Mouse (Mus musculus) limb, embryonic 10.5 days (tissue): ENCODE results near the gene Ripor2. TPM values are rescaled to one million over a fixed set of nuclear protein-coding genes. Genes with fewer than 3 reads are reported as not detected.
"Not testable (repeated sequence)": the region's sequence is repeated elsewhere in the genome, so short reads cannot be mapped to it uniquely, and the experiment has no call there.

Source experiments
- DNase-seq: peaks from one replicate; pipeline ENCODE4 v3.0.0-alpha.2; 2017; ENCODE audit warnings: low spot score
- H3K27ac ChIP-seq: fragments of 300-500 bp; sonication (generic); 2 replicates; pipeline ENCODE4 v1.5.1; 2016; ENCODE audit warnings: mild to moderate bottlenecking
- H3K27me3 ChIP-seq: fragments of 300-500 bp; sonication (generic); 2 replicates; pipeline ENCODE4 v1.6.1; 2016; ENCODE audit warnings: low read depth, mild to moderate bottlenecking; ENCODE audit not compliant: poor library complexity, severe bottlenecking
- H3K36me3 ChIP-seq: fragments of 300-500 bp; sonication (generic); 2 replicates; pipeline ENCODE4 v1.6.1; 2016; ENCODE audit warnings: mild to moderate bottlenecking, moderate library complexity
- H3K4me1 ChIP-seq: fragments of 300-500 bp; sonication (generic); 2 replicates; pipeline ENCODE4 v1.6.1; 2016
- H3K4me3 ChIP-seq: fragments of 300-500 bp; sonication (generic); 2 replicates; pipeline ENCODE4 v1.5.1; 2016; ENCODE audit warnings: mild to moderate bottlenecking, moderate library complexity
- H3K9me3 ChIP-seq: fragments of 300-500 bp; sonication (generic); replicated peaks from 2 replicates; pipeline ENCODE4 v1.6.1; 2016; ENCODE audit warnings: mild to moderate bottlenecking
- WGBS: fragments of 180-500 bp; shearing (Covaris S2); methylation state at CpG from one replicate; pipeline ENCODE4 v1.1.7; 2016; 5-methylcytosine and 5-hydroxymethylcytosine counted together
- polyA plus RNA-seq: library from polyadenylated mRNA; unstranded; fragments of >200 nt; fragmentation: Nextera tagmentation; extraction: Ambion mirVana; gene quantifications from 2 replicates; pipeline ENCODE4 v1.2.1, GENCODE M21; 2016

The Ripor2 gene
- polyA plus RNA-seq, 1 experiment from 2014 or later, result 0.90 TPM

DNA sequence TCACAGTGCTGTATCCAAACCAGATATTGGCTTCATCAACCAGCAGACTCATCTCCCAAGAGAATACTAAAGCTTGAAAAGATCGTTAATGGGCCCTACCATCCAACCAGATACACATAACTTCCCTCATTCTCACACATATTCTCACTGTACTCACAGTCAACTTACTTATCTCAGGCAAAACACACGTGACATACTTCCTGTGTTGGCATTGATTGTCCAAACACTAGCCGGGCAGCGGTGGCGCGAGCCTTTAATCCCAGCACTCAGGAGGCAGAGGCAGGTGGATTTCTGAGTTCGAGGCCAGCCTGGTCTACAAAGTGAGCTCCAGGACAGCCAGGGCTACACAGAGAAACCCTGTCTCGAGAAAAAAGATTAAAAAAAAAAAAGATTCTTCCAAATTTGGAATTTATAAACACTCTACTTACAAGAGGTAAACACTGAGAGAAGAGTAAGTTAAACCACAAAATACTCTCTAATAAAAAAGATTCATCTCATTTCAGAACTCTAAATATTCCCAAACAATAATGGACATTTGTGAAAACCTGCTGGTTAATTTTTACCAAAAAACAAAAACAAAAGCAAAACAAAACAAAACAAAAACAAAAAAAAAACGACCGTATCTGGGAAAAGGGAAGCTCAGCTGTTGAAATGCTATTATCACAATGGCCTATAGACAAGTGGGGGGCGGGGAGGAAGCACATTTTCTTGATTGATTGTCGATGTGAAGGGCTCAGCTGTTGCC lies 176.0 kb downstream of the Ripor2 start:
- Histone ChIP-seq H3K36me3 (peaks cover 70% of the 10 kb centered on the region), H3K27ac (no peak overlapping the region), H3K9me3 (no peaks in the 10 kb centered on the region), H3K4me1 (peaks cover 14% of the 10 kb centered on the region), H3K4me3 (no peak overlapping the region), H3K27me3 (no peaks in the 10 kb centered on the region)
- DNase-seq, result no peak
- 93% methylated on average over 12 of the region's 12 CpGs for WGBS

DNA sequence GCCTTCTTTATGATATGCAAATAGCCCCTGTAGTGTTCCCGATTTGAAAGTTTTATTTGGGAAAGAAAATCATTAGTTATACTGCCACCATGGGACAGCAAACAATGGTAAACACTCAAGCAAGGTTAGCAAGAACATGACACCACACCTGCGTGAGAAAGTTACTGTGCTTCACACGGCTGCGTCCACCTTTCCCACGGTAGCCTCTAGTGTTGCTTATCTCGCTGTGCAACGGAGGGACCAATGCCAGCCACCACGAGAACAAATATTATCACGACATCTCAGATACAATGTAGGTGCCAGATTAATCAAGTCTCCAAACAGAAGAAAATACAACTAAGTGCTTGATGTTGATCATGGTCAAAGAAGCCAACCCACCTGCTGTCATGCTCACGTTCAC lies 177.5 kb downstream of the Ripor2 start:
- 93% methylated on average over 10 of the region's 10 CpGs for WGBS
- no peak for DNase-seq
- no peaks in the 10 kb centered on the region for H3K27me3 ChIP-seq
- H3K36me3 ChIP-seq, result peaks cover 56% of the 10 kb centered on the region
- no peak overlapping the region for H3K4me3 ChIP-seq
- H3K27ac ChIP-seq, result no peak overlapping the region
- peaks cover 14% of the 10 kb centered on the region for H3K4me1 ChIP-seq
- no peaks in the 10 kb centered on the region for H3K9me3 ChIP-seq

DNA sequence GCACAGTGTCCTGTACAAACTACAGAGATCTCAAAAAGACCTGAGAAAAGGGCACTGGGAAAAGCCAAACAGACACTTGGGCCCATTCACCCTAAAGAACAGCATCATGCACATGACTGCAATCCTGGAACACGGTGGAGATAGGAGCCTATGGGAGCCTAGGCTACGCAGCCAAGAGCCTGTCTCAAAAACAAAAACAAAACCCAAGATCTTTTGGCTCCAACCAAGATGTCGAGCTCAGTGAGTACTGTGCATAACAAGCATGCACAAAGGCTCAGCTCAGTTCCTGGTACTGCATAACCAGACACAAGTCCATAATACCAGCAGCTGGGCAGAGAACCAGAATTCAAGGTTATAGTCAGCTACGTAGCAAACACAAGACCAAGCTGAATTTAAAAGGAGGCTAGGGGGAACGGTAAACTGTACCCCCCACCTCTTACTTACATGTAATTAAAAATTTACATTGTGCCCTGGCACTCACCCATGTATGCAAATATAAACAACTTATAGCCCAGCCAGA lies 178.4 kb downstream of the Ripor2 start:
- H3K36me3 ChIP-seq, result peaks cover 46% of the 10 kb centered on the region
- H3K27me3 ChIP-seq, result no peaks in the 10 kb centered on the region
- peaks cover 14% of the 10 kb centered on the region for H3K4me1 ChIP-seq
- 86% methylated on average over 5 of the region's 5 CpGs for WGBS
- peak overlapping the region; percentile 97; the same call in 1 of the 2 replicates for H3K27ac ChIP-seq
- DNase-seq, result no peak
- H3K9me3 ChIP-seq, result no peaks in the 10 kb centered on the region
- peak overlapping the region; percentile 75 for H3K4me3 ChIP-seq

GRCm38 (mm10) chr13:24761083-24761402 lies 179.1 kb downstream of the Ripor2 start:
- WGBS, result 8% methylated on average over 10 of the region's 10 CpGs
- Histone ChIP-seq H3K27me3 (no peaks in the 10 kb centered on the region), H3K4me3 (peak overlapping the region; percentile 75), H3K4me1 (peaks cover 14% of the 10 kb centered on the region), H3K36me3 (peaks cover 40% of the 10 kb centered on the region), H3K9me3 (no peaks in the 10 kb centered on the region), H3K27ac (peak overlapping the region; percentile 97)
- no peak for DNase-seq

DNA sequence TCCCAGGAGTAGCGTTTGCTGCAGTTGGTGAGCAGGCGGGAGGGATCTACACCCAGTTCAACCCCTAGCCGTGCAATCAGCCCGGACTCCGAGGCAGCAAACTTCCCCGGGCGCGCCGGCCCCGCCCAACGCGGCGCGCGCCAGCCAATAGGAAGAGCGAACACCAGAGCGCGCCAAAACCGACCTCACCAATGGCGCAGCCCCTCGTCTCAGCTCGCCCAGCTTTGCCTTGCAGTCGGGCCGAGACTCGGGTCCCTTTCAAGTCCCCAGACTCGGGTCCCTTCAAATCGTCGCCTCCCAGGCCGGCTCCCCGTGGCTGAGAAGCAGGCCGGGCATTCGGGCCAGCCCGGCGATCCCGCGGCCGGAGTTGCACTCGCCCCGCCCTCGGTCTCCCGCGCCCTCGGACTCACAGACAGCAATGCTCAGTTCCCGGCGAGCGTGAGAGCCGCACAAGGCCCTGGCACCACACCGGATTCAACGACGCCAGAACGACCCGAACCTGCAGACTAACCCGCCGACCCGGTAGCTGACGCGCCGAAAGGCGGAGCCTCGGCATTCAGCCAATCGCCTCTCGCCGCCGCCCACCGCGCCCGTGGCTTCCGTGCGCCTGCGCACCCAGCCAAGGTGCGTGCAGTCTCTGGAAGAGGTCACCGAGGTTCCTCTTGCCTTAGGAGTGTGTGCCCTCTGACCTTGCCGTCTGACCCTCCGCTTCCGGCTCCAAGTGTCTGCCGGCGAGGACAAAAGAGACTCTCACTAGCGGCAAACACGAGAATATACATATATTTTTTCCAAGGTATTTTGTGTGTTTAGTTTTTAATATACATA lies 179.6 kb downstream of the Ripor2 start, which contains the start of gene Gmnn:
Gmnn (minus strand) TSS at position 521 of the 825 bp plus-strand sequence.
- under 1% methylated on average over 73 of the region's 79 CpGs for WGBS
- Histone ChIP-seq H3K4me1 (peaks cover 14% of the 10 kb centered on the region), H3K36me3 (peaks cover 34% of the 10 kb centered on the region), H3K4me3 (peak within 1 kb of the TSS; percentile 75), H3K27me3 (no peaks in the 10 kb centered on the region), H3K27ac (peak within 1 kb of the TSS; percentile 97), H3K9me3 (no peaks in the 10 kb centered on the region)
- peak; percentile 93 for DNase-seq

DNA sequence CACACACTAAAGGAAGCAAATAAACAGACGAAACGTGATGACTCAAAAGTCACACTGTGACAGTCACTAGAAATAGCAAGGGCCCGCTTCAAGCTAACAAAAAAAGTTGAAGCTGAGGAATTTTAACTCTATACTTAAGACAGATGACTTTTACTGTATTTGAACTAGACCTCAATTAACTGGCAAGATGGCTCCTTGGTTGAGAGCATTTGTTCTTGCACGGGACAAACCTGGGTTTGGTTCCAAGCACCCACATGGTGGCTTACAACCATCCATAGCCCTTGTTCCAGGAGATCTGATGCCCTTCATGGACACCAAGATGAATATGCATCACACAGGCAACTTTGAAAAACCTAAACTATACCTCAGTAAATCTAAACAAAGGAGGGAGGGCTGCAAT lies 180.3 kb downstream of the Ripor2 start:
- Histone ChIP-seq H3K9me3 (no peaks in the 10 kb centered on the region), H3K4me1 (peaks cover 14% of the 10 kb centered on the region), H3K27me3 (no peaks in the 10 kb centered on the region), H3K36me3 (peaks cover 28% of the 10 kb centered on the region), H3K27ac (peak overlapping the region; percentile 97), H3K4me3 (peak overlapping the region; percentile 75)
- WGBS, result 48% methylated on average over 4 of the region's 4 CpGs
- no peak for DNase-seq

DNA sequence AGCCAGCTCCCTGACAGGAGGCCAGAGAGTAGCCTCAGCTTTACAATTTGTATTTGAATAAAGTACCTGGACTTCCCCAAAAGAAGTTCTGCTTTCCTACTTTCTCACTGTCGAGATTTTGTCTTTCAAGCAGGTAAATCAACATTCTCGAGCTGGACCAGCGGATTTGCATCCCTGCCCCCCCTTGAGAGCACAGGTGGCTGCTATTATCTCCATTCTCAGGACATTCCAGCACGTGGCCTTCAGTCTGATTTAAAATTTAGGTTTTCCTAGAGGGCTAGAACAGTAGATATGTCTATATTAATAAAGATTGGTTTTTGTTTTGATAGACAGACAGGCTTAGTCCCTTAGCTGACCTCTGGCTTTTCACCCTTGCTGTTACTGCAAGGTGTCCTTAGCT lies 185.8 kb downstream of the Ripor2 start:
- H3K9me3 ChIP-seq, DNase-seq, H3K36me3 ChIP-seq, H3K4me1 ChIP-seq, H3K4me3 ChIP-seq, H3K27me3 ChIP-seq, H3K27ac ChIP-seq: not testable (repeated sequence)
- WGBS, result 78% methylated on average over 4 of the region's 4 CpGs

- H3K27me3 ChIP-seq, H3K36me3 ChIP-seq, H3K9me3 ChIP-seq, H3K27ac ChIP-seq, DNase-seq, H3K4me3 ChIP-seq, H3K4me1 ChIP-seq: not testable (repeated sequence)
- 92% methylated on average over 10 of the region's 10 CpGs for WGBS
These were observed 189.5 kb downstream of the Ripor2 start for GRCm38 (mm10) chr13:24771482-24771881.

- Histone ChIP-seq H3K4me3 (no peak overlapping the region), H3K36me3 (no peaks in the 10 kb centered on the region), H3K27ac (no peak overlapping the region), H3K27me3 (no peaks in the 10 kb centered on the region), H3K4me1 (no peaks in the 10 kb centered on the region), H3K9me3 (no peaks in the 10 kb centered on the region)
- WGBS, result 59% methylated on average over 6 of the region's 7 CpGs
- DNase-seq, result peak; percentile 37
These were observed 194.3 kb downstream of the Ripor2 start for GRCm38 (mm10) chr13:24776146-24776844.

- Histone ChIP-seq H3K27ac (no peak overlapping the region), H3K4me1 (no peaks in the 10 kb centered on the region), H3K36me3 (no peaks in the 10 kb centered on the region), H3K9me3 (no peaks in the 10 kb centered on the region), H3K4me3 (no peak overlapping the region), H3K27me3 (no peaks in the 10 kb centered on the region)
- 87% methylated on average over 2 of the region's 2 CpGs for WGBS
- DNase-seq, result no peak
These were observed 196.0 kb downstream of the Ripor2 start for GRCm38 (mm10) chr13:24778026-24778425.

DNA sequence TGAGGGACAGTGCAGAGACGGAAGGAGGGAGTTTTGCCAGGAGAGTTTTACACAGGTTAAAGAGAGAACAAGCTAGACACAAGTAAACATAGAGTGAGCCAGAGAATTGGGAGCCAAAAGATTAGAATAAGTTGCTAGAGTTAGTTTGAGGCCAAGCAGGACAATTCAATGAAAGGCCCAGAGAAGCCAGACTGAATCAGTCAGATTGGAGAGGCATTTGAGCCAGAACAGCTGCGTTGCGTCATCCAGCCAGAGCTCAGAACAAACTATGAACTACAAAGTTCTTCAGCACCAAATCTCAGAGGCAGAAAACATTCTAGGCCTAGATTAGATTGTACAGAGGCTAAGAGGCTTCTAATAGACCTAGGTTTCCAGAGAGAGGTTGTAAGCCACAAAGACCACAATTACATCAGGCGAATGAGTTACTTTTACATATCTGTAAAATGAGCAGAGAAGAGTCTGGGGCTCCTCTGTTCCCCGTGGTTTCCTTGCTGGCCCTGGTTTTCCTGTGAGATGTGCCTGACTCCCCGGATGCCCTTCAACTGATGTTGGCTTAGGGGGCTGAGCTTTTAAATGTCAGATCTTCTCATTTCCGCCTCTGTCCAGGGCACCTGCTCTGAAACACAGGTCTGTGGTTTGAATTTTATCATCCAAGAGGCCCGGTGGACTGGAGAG lies 196.9 kb downstream of the Ripor2 start:
- Histone ChIP-seq H3K4me3 (no peak overlapping the region), H3K27ac (no peak overlapping the region), H3K4me1 (no peaks in the 10 kb centered on the region), H3K27me3 (no peaks in the 10 kb centered on the region), H3K36me3 (no peaks in the 10 kb centered on the region), H3K9me3 (no peaks in the 10 kb centered on the region)
- 82% methylated on average over 8 of the region's 8 CpGs for WGBS
- DNase-seq, result no peak

- 85% methylated on average over 5 of the region's 5 CpGs for WGBS
- Histone ChIP-seq H3K4me1 (no peaks in the 10 kb centered on the region), H3K27me3 (no peaks in the 10 kb centered on the region), H3K36me3 (no peaks in the 10 kb centered on the region), H3K4me3 (no peak overlapping the region), H3K9me3 (no peaks in the 10 kb centered on the region), H3K27ac (no peak overlapping the region)
- no peak for DNase-seq
These were observed 199.9 kb downstream of the Ripor2 start for GRCm38 (mm10) chr13:24781916-24782315.
